Mouse (Mus musculus) induced T-regulatory cell, adult 2 months (primary cell): Measurements from ENCODE around the gene C8g.

Experiments
- DNase-seq: peaks from one replicate; pipeline ENCODE4 v3.0.0-alpha.2; 2012; ENCODE audit warnings: low read depth

Gene C8g

DNA sequence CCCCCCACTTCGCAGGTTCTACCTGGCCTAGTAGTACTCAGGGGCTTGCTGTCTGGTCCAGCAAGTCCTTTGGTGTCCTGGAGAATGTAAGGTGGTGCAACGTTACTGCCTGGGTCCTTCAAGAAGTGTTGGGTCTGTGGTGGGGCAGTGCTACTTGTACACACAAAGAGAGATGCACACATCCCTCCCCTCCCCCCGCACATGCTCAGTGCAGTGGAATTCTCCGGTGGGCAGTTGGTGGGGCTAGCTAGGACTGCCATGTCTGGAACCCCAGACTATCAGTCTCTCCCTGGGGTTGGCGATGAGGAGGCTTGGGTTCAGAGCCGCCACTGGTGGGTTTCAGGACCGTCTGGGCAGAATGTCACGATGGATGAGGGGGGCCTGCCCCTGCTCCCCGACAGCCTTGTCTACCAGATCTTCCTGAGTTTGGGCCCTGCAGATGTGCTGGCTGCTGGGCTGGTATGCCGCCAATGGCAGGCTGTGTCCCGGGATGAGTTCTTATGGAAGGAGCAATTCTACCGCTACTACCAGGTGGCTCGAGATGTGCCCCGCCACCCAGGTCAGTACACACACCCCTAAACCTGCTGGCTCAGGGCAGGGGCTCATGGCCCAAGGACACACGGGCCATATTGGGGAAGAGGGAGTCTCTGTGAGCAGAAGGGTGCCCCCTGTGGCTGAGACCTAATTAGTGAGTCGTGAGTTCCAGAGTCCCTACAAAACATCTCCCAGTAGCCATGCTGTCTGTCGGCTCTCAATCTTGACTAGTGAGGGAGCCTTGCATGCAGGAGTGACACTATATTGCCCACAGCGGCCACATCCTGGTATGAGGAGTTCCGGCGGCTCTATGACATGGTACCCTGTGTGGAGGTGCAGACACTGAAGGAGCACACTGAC, at the start of gene C8g:
TSS of gene C8g (minus strand) at position 127 of the 894 bp plus-strand sequence.
- DNase-seq = no peak

DNA sequence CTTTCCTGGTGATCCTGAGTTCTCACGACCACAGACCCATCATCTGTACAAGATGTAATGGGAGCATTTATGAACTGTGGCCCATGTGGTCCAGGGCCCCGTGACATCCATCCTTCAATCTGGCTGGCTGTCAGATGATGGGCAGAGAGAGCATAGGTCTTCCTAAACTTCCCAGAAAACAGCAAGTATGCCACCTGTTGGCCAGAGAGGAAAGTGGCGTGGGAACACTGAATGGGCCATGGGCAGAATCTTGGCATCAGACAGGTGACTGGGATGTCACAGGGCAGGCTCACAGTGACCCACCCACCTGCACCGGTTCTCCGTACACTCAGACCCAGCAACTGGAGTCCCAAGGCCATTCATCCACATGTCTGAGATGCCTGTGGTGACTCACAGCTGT, 49.7 kb upstream of the C8g start:
- DNase-seq = peak; percentile 73

DNA sequence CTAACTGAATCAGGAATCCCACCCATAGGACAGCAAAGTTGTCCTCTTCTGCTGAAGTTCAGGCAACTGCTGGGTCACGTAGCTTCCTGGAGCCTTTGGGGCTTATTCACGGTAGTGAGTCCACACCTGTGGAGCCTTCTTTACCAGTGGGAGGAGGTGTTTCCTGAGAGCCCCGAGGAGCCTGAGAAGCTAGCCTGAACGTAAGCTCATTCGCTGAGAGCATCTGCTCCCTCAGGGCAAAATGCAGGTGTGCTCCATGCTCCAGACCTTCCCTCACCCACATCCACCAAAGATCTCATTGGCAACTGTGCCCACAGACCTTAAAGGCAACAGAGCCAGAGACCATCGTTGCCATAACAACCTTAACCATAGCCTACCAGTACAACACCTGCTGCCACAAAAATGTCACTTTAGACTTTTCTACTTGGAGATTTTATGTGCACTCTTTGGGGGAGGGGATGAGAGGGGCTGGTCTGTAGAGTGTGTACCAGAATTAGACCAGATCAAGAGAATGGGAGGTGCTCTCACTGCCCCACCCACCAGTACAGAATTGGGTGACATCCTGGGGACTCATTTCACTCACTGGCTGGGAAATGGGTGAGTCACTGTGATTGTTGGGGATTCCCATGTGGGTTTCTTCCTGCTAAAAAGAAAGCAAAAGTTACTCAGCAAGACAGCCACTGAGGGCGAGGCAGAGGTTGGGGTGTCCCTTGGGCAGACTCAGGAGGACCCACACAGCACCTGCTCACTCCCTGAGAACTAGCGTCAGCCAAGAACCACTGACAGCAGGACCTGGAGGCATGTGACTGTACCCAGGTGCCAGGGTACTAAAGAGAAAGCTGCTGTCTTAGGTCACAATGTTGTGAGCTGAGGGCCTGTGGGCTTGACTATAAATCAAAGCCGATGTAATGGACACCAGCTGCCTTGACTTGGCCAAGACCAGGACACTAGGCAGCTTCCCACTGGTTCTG, 47.8 kb upstream of the C8g start:
- peak; percentile 96 for DNase-seq

DNA sequence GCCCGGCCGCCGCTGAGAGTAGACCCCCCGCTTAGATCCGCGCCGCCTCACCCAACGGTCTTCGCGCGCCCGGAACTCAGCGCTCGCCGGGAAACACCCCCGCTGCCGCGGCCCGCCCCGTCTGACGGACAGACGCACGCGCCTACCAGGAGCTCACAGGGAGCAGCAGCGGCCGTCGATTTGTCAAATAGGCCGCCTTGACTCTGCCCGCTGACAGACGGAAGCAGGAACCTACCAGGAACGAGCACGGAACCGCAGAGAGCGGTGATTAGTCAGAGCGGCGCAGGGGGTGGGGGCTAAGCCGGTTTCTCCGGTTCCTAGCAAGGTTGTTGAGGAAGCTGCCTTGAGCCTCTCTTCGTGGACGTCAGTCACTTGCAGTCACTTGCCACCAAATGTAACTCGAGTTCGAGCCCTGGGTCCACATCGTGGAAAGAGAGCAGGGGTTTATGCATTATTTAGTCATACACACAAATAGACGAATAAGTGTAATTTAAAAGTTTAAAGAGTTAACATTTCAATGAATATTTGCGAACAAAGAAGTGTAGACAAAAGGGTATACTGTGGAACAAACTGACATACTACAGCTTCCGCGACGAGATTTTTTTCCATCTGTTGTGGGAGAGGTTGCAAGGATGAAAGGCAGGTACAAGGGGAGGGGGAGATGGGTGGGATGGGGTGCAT, 45.4 kb upstream of the C8g start, which contains the start of gene Traf2:
TSS of gene Traf2 (minus strand) at position 130 of the 681 bp plus-strand sequence.
- peak; percentile 99 for DNase-seq

DNA sequence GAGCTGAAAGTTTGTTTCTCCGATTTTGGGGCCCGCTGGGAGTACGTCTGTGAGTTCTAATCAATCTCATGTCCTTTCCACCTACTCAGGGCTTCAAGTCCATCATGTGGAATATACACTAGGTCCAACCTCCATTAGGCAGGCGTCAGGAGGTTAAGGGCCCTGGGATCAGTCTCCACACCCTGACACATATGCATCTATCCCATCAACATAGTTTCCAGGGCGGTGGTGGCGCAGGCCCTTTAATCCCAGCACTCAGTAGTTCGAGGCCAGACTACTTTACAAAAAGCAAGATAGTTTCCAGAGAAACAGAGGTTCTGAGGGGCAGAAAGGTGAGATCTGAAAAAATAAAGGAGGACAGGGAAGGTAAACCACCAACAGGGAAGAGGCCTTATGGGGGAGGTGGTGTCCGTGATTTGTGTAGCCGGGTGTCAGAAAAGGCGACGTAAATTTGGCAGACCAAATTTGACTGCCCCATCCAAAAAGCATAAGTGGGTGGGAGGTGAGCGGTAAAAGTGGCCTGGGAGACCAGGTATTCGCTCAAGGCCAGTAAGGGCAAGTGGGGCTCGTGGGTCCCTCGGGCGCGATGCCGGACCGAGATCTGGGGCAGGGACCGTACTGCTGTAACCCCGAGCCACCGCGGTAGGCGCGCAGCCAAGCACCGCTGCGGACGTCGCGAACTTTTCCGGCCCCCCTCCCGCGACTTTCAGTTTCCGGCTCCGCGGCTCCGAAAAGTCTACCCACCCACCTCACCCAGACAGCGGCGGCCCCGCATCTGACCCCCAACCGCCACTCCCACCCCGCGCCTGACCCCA, 44.7 kb upstream of the C8g start:
- no peak for DNase-seq

DNA sequence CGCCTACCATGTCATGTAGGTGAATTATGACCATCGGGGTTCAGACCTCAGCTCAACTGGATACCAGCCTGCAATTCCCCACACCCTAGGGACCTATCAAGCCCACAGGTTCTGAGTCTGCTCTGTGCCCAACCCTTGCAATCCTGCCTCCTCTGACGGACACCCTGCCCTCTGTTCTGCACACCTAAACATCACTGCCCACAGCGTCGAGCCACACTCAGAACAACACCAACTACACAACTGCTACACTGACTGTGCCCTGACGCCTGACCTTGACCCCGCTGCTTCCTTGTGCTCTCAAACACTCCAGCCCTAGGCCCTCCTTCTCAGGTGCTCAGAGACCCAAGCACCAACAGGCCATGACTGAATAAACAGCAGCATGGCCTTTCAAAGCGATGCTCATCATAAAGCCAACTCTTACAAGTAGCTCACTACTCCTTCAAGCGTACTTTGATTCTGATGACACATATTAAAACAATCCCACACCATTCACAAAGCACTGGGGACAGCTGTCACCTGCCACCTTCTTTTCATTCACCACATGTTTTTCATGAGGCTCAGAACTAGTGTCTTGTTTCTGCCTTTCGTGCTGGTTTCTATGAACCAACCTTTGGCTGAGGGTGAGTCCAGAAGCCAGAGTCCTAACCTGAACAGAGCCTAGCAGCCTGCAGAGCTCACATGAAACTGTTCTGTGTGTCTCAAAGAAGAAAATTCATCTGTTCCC, 40.3 kb upstream of the C8g start:
- DNase-seq = no peak

DNA sequence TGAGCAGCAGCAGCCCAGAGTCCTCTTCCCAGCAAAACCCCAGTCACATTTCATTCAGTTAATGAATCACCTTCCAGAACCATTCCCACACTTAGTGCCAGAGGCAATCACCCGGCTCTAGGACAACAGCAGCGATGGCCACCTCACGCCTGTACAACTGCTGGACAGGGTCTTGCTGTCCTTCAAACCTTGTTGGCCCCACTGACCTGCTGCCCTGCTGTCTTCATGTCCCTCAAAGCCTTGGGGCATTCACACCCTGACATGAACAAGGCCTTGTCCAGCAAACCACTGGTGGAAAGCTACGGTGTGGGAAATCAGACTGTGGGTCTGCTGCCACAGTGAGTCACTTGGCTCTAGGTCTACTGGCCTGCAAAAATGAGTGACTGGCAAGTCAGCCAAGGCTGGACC, 39.0 kb upstream of the C8g start:
- no peak for DNase-seq

DNA sequence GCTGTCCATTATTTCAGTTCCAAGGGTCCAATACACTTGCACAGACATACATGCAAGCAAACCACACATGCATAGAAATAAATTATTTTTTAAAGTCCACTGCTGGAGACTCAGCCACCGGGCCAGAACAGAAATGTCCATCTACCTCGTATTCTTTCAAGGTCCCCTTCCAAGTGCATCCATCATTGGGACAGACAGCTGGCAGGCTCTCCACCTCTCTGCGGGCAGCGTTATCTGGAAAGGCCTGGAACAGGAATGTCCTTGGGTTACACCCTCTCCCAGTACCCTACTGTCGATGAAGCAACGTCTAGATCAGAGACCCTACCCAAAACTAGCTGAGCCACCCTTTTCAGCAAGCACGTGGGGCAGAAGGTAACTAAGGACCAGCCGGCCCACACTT, 35.0 kb upstream of the C8g start:
- DNase-seq = no peak

DNA sequence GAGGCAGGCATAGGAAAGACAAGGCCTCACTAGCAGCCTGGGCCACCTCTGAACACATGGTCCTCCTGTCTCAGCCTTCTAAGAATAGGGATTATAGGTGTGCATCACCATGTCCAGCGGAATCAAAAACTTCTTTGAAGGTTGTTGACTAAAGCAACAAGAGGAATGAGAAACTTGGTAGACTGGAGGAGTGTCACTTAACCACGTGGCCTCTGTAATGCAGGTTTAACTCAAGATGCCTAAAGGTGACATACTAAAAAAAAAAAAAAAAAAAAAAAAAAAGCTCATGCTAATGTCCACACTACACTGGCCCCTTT, 33.3 kb upstream of the C8g start:
- no peak for DNase-seq

DNA sequence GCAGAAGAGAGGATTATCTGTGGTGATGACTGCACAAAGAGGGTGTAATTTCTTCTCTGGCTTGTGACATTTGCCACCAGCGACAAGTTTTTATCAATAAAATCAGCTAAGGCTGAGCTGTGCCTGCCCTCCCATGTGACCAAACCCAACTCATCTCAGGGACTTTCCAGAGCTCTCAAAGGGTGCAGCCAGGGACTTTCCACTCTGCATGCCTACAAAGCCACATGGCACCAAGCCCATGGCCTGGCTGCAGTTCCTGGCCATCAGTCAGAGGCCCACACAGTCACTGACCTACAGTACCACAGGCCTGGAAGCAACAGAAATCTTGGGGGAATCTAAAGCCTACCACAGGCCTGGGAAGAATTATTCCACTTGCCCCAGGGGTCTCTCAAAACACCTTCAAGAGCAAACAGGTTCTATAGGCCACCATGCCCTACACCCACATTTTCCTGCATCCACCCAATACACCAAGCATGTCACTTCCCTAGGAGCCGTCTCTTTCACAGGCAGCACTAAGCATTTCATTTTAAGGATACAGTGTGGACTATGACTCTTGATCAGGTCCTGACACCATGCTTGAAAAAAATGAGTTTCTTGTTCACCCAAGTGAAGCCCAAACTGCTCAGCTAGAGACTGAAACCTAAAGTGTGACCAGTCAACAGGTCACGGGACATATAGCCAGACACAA, 32.8 kb upstream of the C8g start:
- peak; percentile 94 for DNase-seq

DNA sequence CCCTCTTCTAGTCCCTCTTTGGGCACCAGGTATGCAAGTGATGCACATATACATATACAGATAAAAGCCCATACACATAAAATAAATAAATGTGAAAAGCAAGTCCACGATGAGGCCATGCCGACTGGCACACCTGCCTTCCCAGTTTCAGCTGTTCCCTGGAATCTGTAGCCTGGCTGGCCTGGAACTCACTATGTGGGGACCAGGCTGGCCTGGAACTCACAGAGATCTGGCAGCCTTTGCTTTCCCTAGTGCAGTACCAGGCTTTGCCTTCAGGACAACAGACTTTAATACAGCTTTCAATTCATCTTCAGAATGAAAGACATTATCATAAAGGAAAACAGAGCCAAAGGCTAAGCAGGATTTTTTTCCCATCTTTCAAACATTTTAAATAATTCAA, 32.2 kb upstream of the C8g start:
- no peak for DNase-seq

DNA sequence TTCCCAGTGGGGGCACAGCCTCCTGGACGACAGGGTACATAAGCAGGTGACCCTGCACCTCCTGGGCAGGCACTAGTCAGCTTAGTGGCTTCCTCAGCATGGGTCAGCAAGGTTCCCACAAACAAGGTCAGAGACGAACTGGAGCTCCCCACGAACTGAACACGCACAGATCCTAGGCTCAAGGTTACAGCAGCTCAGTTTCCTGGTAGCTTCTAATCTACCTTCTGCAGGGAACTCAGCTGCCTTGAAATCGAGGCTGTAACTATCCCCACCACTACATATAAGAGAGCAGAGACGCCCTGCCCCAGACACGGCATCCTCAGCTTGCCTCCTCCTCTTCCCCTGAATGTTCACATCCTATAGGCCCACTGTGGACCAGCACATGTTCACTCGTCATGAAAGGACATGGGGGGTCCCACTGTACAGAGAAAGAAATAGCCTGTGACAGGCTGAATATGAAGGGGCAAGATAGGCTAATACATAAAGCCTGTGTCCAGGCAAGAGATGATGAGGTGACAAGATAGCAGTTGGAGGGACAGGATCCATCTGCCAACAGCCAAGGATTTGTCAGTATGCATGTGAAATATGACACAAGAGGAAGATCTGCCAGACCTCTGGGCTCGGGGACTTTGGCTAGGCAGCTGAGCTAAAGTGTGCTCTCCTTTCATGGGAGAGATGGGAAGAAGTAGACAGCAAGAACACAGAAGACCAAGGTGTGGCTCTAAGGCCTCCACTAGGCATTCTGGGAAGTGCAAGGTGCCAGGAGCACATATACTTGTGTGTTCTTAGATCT, 25.2 kb upstream of the C8g start:
- DNase-seq = no peak

DNA sequence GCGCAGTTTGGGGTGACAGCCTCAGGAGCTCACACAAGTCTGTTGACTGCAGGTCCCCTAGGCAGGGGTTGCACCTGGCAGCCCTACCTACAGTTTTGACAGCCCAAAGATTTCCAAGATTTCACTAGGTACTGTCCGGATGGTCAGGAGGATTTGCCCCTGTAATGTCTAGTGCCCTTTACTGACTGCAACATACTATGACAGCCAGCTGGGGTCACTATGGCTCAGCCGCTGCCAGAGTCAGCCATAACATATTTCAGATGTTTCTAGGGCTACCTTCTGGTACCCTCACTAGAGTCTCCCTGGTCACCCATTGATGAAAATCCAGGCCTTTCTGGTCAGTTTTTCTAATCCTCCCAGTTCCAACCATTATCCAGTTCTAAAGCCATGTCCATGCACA, 8.4 kb upstream of the C8g start:
- DNase-seq = peak; percentile 52

DNA sequence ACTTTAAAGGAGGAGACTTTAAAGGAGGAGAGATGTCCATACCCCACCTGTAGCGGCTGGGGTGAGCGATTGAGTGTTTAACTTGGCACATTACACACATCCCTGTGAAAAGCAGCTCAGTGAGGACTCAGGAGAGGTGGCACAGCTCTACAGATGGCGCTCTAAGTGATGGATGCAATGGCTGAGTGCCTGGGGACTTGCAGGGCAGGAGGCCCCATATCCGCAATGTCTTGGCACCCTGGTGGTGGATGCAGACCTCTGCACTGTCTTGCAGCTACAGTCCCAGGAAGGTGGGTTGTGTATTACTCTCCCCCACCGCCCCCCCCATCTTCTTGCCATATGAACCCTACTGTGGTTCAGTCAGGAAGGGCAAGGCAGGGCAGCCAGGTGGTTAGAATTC, 5.4 kb upstream of the C8g start:
- peak; percentile 55 for DNase-seq

DNA sequence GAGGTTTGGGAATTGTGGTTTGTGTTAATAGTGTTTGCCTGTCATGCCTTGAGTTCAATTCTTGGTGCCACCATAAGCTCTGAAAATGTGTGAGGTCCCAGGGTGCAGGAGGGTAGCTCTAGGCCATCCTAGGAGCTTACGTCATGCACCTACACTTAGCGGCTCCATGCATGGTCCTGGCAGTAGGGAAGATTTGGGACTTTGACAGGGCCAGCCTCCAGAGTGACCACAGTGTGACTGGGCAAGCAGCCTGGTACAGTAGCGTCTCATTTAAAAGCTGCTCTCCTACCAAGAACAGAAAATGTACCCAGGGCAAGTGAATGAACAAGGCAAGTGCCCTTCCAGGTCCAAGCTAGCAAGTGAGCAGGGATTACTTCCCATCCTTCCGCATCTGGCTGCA, 4.3 kb upstream of the C8g start:
- no peak for DNase-seq

DNA sequence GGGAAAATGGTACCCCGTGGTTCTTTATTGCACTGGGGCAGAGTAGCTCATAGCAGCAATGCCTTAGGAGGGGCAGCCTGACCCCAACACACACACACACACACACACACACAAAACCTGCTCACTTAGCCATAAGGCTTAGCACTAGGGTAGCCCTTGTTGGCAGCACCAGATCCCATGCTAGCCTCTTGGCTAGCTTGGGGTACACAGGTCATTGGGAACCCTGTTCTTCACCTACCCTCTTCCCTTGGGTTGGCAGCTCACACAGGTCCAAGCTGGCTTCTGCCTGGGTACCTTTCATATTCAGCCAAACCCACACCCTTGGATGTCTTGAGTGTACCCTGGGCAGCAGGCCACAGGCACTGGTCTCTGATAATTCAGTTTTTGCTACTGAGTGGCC, 3.5 kb upstream of the C8g start:
- no peak for DNase-seq

DNA sequence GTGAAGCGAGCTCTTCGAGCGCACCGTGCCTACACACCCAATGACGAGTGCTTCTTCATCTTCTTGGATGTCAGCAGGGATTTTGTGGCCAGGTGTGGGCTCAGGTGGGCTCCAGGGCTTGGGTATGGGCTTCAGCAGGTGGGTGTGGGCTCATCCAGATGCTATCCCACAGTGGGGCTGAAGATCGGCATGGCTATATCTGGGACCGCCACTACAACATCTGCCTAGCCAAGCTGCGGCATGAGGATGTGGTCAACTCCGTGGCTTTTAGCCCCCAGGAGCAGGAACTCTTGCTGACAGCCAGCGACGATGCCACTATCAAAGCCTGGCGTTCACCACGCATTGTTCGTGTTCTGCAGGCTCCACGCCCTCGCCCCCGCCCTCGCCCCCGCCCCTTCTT, 3.0 kb upstream of the C8g start:
- DNase-seq = no peak

DNA sequence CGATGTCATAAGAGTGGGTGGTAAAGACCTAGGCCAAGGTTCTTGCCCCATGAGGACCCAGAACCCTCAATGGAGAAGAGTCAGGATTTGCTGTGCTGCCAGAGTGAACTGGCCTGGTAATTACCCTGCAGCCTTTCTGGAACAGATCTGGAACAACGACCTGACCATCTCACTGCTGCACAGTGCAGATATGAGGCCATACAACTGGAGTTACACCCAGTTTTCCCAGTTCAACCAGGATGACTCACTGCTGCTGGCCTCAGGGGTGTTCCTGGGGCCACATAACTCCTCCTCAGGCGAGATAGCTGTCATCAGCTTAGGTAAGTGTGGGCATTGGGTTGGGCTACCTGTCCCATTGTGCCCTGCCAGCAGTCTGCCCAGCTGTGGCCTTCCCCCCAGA, 1.2 kb upstream of the C8g start:
- no peak for DNase-seq
